Mouse (Mus musculus) inflammation-experienced regulatory T-cells, adult 6 months (primary cell): ENCODE measurements around the gene Exosc5. TPM values are rescaled to one million over a fixed set of nuclear protein-coding genes. Genes with fewer than 3 reads are reported as not detected.
A peak's percentile ranks its signal among the peaks of the same experiment; 100 is the strongest.

Source experiments
- ATAC-seq: one replicate; pipeline ENCODE4 v1.8.0; 2017
- polyA plus RNA-seq, 3 experiments: library from polyadenylated mRNA; unstranded; fragments of 100-300 nt; shearing (Covaris generic); gene quantifications; one replicate each; pipeline ENCODE4 v1.2.1; 2017

Gene Exosc5
- polyA plus RNA-seq, 3 experiments from 2014 or later = 65.5 to 124 (median 103) TPM

DNA sequence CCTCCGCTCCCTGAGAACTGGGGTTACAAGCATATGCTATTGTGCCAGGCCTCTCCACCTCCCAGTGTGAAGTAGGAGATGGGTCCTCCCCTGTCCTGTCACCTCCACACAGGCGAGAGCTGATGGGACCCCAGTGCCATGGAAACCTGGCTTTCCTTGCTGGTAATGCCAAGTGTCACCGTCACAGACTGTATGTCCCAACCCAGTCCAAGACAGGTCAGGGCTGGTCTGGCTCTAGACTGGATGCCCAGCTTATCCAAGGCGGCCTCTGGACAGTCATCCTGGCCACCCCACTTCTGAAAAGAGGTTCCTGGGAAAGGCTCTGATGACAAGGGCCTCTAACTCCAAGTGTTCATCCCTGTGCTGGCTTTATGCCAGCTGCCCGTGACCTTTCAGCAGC is 21.9 kb upstream of the Exosc5 start:
- no peak for ATAC-seq

DNA sequence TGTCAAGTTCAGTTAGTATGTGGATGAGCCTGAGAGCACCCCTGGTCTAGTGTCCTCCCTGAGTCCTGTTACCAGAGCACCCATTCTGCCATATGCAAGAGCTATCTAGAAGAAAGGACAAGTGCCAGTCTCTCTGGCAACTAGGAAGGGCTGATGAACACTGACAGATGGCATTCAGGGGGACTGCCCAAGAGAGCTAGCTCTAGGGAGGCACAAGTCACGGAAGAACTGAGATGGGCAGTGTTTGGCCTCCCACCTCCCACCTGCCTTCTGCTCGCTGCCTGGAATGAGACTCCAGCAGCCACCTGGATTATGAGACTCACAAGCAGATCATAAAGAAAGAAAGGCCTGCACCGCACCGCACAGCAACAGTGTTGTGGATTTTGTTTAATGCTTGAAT is 19.2 kb upstream of the Exosc5 start:
- ATAC-seq = no peak

GRCm38 (mm10) chr7:25644136-25644535 is 14.8 kb upstream of the Exosc5 start:
- no peak for ATAC-seq

- no peak for ATAC-seq
Observed at GRCm38 (mm10) chr7:25644631-25645030, 14.3 kb upstream of the Exosc5 start.

DNA sequence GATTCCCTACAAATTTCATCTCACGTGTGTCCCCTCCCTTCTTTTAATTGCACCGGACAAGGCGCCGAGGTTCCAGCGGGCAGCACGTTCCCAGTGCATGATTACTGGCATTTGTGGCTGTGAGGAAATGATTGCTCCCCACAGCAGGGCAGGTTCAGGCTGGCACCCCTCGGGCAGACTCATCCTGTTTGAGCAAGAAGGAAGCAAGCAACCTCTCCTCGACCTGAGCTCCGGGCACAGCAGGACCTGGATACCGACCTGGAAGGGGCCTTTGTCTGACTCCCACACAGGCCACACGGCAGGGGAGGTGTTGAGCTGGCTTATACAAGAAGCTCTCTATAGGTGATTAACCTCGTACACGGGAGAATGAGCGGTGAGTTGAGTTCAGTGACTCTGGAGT is 13.9 kb upstream of the Exosc5 start:
- ATAC-seq = no peak

DNA sequence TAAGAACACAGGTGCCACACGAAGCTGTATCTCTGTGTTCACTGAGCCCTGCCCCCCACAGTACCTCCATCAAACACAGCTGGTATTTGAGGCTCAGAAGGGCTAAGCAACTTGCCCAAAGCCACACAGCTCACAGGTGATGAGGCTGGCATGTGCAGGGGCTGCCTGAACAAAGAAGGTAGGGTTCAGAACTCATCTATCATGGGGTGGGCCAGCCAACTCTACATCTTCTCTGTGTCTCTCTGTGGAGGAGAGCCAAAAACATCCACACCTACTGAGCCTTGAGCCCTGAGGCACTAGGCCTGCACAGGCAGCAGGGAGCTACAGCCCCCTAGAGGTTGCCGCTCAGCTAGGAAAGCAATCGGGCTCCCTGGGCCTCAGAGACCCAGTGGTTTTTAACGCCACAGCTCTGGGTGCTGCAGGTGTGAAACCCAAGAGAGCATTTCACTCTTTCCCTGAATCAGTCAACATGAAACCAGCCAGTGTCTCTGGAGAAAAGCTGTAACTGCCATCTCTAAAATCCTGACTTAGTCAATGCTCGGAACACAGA is 11.3 kb upstream of the Exosc5 start:
- ATAC-seq = peak; percentile 25

- no peak for ATAC-seq
Observed at GRCm38 (mm10) chr7:25649839-25650238, 9.1 kb upstream of the Exosc5 start.

DNA sequence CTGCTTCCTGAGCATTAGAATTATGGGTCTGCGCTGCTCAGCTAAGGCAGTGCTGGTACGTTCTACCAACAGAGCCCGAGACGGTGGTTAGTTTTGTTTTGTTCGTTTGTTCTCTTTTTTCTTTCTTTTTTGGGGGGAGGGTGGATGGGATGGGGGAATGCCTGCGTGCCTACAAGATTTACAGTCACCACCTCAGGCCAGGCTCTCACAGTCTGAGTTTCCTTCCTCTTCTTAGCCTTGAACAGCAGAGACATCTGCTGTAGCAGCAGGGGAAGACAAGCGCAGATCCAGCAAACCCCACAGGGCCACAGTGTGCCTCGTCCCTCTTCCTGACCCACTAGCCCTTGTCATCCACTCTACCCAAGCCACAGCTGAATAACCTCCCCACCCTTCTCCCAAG is 7.7 kb upstream of the Exosc5 start:
- ATAC-seq = no peak

DNA sequence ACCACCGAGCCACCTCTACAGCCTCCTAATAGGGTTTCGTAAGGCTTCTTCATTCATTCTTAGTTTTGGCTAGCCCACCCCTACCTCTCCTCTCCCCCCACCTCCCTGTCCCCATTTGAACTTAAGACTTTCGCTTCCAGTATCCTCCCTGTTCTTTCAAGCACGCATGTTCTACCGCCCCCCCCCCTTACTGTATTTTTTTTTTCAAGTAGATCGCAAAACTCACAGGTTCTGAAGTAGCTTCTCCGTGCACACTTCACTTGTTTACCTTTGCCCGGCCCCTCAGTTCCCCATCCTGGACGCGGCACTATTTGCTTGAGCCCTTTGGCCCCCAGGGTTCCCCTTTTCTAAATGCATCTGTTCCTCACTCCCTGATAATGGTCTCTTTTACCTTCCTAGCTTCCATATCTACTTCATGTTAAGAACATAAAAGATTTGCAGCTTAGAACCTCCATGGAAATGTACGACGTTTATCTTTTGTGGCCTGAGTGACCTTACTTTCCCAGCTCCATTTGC is 6.7 kb upstream of the Exosc5 start:
- no peak for ATAC-seq

DNA sequence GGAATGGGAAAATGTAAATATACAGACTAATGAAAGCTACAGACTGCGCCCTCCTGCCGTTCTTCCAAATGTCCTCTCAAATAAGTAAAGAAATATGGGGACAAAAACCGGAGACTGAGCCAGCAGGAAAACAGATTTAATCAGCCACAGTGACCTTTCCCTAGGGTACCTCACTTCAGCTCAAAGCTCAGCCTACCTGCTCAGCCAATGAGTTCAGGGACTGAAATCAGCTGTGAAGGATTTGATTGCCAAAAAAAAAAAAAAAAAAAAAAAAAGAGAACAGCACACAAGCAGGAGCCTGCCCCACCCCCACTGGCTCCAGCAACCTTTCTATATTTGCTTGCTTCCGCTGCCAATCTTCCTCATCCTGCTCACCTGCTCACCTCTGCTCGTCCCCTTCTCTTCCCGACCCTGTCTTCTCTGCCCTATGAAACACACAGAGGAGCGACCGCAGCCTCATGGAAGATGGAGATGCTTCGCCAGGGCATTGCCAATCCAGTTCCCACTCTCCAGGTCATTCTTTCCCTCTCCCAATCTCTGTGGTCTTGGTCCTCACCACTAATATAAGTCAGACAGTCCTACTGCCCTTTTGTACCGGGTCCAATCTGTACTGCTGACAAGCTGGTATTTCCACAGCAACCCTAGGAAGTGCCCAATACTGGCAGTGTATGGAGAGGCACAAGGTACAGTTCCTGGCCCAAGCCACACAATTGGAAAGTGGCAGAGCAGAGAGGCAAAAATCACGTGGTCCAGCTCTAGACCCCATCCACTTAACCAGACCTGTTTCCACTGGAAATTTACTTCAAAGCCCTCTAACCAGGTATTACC is 3.1 kb upstream of the Exosc5 start:
- ATAC-seq = no peak

- ATAC-seq = no peak
Observed at GRCm38 (mm10) chr7:25657785-25658184, 1.2 kb upstream of the Exosc5 start.

GRCm38 (mm10) chr7:25666381-25666780 is 7.4 kb downstream of the Exosc5 start:
- no peak for ATAC-seq

- no peak for ATAC-seq
Observed at GRCm38 (mm10) chr7:25669158-25669557, 10.2 kb downstream of the Exosc5 start.

DNA sequence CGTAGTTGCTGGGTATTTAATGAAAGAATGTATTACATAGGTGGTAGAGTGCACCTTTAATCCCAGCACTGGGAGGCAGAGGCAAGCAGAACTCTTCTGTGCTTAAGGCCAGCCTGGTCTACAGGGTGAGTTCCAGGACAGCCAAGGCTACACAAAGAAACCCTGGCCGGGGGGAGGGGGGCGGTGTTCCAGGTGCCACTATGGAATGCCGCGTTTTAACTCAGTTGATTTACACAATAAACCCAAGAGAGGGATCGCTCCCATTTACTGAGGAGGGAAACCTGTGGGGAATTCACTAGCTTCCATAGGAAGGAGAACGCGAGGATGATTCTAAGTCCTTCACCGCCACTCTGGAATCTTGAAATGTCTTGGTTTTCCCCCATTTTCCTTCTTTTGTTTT is 10.7 kb downstream of the Exosc5 start:
- ATAC-seq = no peak

DNA sequence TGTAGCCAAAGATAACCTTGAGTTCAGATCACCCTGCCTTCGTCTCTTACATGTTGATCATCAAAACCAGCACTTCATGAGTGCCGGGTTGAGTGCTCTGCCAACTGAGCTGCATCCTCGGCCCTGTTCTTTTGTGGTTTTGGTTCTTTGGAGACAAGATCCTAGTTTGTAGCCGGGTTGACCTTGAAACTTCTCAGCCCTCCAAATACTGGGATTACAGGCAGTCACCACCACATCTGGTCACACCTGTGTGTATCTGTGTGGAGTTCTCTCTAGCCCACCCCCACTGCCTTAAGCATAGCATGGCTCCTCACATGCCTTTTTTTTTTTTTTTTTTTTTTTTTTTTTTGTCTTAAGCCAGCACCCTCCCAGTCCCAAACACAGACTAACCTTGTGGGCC is 11.1 kb downstream of the Exosc5 start:
- ATAC-seq = no peak

GRCm38 (mm10) chr7:25671686-25672085 is 12.7 kb downstream of the Exosc5 start:
- ATAC-seq = no peak

- ATAC-seq = no peak
Observed at GRCm38 (mm10) chr7:25672442-25672841, 13.5 kb downstream of the Exosc5 start.

DNA sequence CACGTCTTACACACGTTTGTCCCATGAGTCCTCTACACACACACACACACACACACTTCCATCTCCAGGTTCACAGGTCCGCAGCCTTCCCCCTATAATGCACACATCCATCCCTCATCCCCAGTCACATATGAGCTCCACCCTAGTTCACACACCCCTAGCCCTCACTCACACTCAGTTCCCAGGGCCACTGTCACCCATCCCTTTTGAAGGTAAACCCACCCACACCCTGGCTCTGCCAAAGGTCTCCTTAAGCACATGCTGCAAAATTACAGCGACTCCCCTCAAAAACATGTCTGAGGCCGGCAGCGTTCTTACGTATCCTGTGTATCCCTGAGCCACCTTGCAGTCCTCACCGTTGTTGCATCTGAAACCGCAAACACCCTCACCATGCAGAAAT is 15.3 kb downstream of the Exosc5 start:
- peak; percentile 21 for ATAC-seq

GRCm38 (mm10) chr7:25674719-25675300 is 15.8 kb downstream of the Exosc5 start, which contains the start of gene Tmem91:
TSS of gene Tmem91 (minus strand) at chr7:25675166.
- no peak for ATAC-seq

- ATAC-seq = no peak
Observed at GRCm38 (mm10) chr7:25675405-25675804, 16.4 kb downstream of the Exosc5 start.

GRCm38 (mm10) chr7:25676085-25676781 is 17.3 kb downstream of the Exosc5 start:
- ATAC-seq = no peak

DNA sequence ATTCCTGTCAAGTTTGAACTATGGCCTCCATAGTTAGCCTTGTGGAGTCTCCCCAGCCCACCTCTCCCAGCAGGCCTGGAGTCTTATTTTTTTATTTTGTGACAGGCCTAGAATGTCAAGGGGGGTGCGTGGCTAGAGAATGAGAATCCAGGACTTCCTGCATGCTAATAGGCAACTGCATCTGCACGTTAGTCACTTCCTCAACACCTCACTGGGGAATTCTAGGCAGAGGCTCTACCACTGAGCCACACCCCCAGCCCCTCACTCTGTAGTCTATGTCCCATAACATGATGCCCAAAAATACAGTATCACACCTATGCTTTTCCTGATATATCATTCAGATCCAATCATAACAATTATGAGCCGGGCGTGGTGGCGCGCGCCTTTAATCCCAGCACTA is 18.0 kb downstream of the Exosc5 start:
- ATAC-seq = no peak

- no peak for ATAC-seq
Observed at GRCm38 (mm10) chr7:25679971-25680370, 21.0 kb downstream of the Exosc5 start.
